Mouse (Mus musculus) brain, embryonic 18.5 days (tissue): ENCODE measurements around the gene Lsm10.
"Not testable (repeated sequence)": the region's sequence is repeated elsewhere in the genome, so short reads cannot be mapped to it uniquely, and the experiment has no call there.

Source experiments
- DNase-seq: peaks from one replicate; pipeline ENCODE4 v3.0.0-alpha.2; 2012; ENCODE audit warnings: low read depth, low spot score

Lsm10 gene

GRCm38 (mm10) chr4:126095622-126096430 is 597 bp upstream of the Lsm10 start:
- DNase-seq: not testable (repeated sequence)

- no peak for DNase-seq
These were observed 1.4 kb downstream of the Lsm10 start for GRCm38 (mm10) chr4:126097711-126098253.

- DNase-seq: no peak
These were observed 2.9 kb downstream of the Lsm10 start for GRCm38 (mm10) chr4:126099365-126099764.

GRCm38 (mm10) chr4:126100764-126101163 is 4.3 kb downstream of the Lsm10 start:
- DNase-seq: no peak

GRCm38 (mm10) chr4:126102061-126102841 is 5.8 kb downstream of the Lsm10 start:
- DNase-seq: no peak

GRCm38 (mm10) chr4:126103057-126103581 is 6.7 kb downstream of the Lsm10 start:
- DNase-seq: no peak

- DNase-seq: peak; percentile 95
These were observed 7.2 kb downstream of the Lsm10 start, which contains the start of gene Stk40 for GRCm38 (mm10) chr4:126103590-126104068. TSS of gene Stk40 (plus strand) at chr4:126103957.

GRCm38 (mm10) chr4:126104261-126105075 is 8.0 kb downstream of the Lsm10 start:
- DNase-seq: no peak

- no peak for DNase-seq
These were observed 8.8 kb downstream of the Lsm10 start for GRCm38 (mm10) chr4:126105131-126105783.

- no peak for DNase-seq
These were observed 11.8 kb downstream of the Lsm10 start for GRCm38 (mm10) chr4:126108061-126108740.

GRCm38 (mm10) chr4:126109613-126110373 is 13.4 kb downstream of the Lsm10 start:
- no peak for DNase-seq

GRCm38 (mm10) chr4:126110374-126111152 is 14.1 kb downstream of the Lsm10 start:
- DNase-seq: no peak

GRCm38 (mm10) chr4:126111153-126111549 is 14.7 kb downstream of the Lsm10 start:
- DNase-seq: no peak

GRCm38 (mm10) chr4:126113243-126113642 is 16.8 kb downstream of the Lsm10 start:
- no peak for DNase-seq

- DNase-seq: no peak
These were observed 17.5 kb downstream of the Lsm10 start for GRCm38 (mm10) chr4:126113943-126114342.

GRCm38 (mm10) chr4:126115411-126115810 is 19.0 kb downstream of the Lsm10 start:
- DNase-seq: no peak

- DNase-seq: no peak
These were observed 19.6 kb downstream of the Lsm10 start for GRCm38 (mm10) chr4:126115871-126116521.

- DNase-seq: no peak
These were observed 20.7 kb downstream of the Lsm10 start for GRCm38 (mm10) chr4:126117116-126117515.
